Mouse (Mus musculus) spleen, adult 2 months (tissue): Measurements from ENCODE around the gene Gm19402.

Source experiments
- CTCF ChIP-seq: fragments of 200-500 bp; IDR thresholded peaks from 2 replicates; pipeline ENCODE4 v1.5.1; 2011; ENCODE audit warnings: mild to moderate bottlenecking, inconsistent platforms; ENCODE audit not compliant: insufficient read depth, insufficient read length, insufficient replicate concordance; ENCODE audit errors: extremely low read depth
- POLR2A ChIP-seq: fragments of 200-500 bp; IDR thresholded peaks from 2 replicates; pipeline ENCODE4 v1.6.1; 2011; ENCODE audit warnings: low read depth, low read length, inconsistent platforms

GRCm38 (mm10) chr10:77643160-77643559 lies 47.4 kb downstream of the Gm19402 start:
- TF ChIP-seq CTCF, result no peak
- TF ChIP-seq POLR2A, result no peak
